Mouse (Mus musculus) forebrain, embryonic 14.5 days (tissue): ENCODE measurements around the gene Hand2. TPM values are rescaled to one million over a fixed set of nuclear protein-coding genes. Genes with fewer than 3 reads are reported as not detected.

Experiments
- ATAC-seq: fragments of 200-750 bp; cut with Nextera tagmentation; 2 replicates; pipeline ENCODE4 v1.8.0; 2017; ENCODE audit warnings: mild to moderate bottlenecking, moderate library complexity
- DNase-seq: peaks from one replicate; pipeline ENCODE4 v3.0.0-alpha.2; 2015; ENCODE audit warnings: low spot score
- H3K27ac ChIP-seq: fragments of 300-500 bp; sonication (generic); 2 replicates; pipeline ENCODE4 v1.5.1; 2014; ENCODE audit warnings: low read depth, mild to moderate bottlenecking, control low read depth, low read length, moderate library complexity
- H3K27me3 ChIP-seq: fragments of 300-500 bp; sonication (generic); replicated peaks from 2 replicates; pipeline ENCODE4 v1.6.1; 2014; ENCODE audit warnings: low read length, control low read depth, mixed read lengths; ENCODE audit not compliant: control insufficient read depth, insufficient read depth
- H3K36me3 ChIP-seq: fragments of 300-500 bp; sonication (generic); 2 replicates; pipeline ENCODE4 v1.6.1; 2014; ENCODE audit warnings: low read length, control low read depth; ENCODE audit not compliant: control insufficient read depth, insufficient read depth
- H3K4me1 ChIP-seq: fragments of 300-500 bp; sonication (generic); 2 replicates; pipeline ENCODE4 v1.6.1; 2014; ENCODE audit warnings: antibody characterized with exemption, low read length, control low read depth; ENCODE audit not compliant: control insufficient read depth, insufficient read depth
- H3K4me2 ChIP-seq: fragments of 300-500 bp; sonication (generic); 2 replicates; pipeline ENCODE4 v1.6.1; 2014; ENCODE audit warnings: mild to moderate bottlenecking, control low read depth, low read length
- H3K4me3 ChIP-seq: fragments of 300-500 bp; sonication (generic); 2 replicates; pipeline ENCODE4 v1.5.1; 2014; ENCODE audit warnings: low read depth, low read length, control low read depth
- H3K9ac ChIP-seq: fragments of 300-500 bp; sonication (generic); 2 replicates; pipeline ENCODE4 v1.6.1; 2014; ENCODE audit warnings: mild to moderate bottlenecking, low read length, control low read depth, moderate library complexity
- H3K9me3 ChIP-seq: fragments of 300-500 bp; sonication (generic); replicated peaks from 2 replicates; pipeline ENCODE4 v1.6.1; 2016; ENCODE audit warnings: low read length, control low read depth, mixed read lengths; ENCODE audit not compliant: control insufficient read depth
- WGBS: fragments of 180-500 bp; shearing (Covaris S2); extraction: QIAGEN DNeasy Blood & Tissue Kit; methylation state at CpG from one replicate; pipeline ENCODE4 v1.1.7; 2014; 5-methylcytosine and 5-hydroxymethylcytosine counted together
- polyA plus RNA-seq: library from polyadenylated mRNA; unstranded; fragments of >200 nt; fragmentation: Nextera tagmentation; extraction: Ambion mirVana; gene quantifications from 2 replicates; pipeline ENCODE4 v1.2.1, GENCODE M21; 2014

The Hand2 gene
- polyA plus RNA-seq, 1 experiment from 2014 or later: not detected

- Histone ChIP-seq H3K27ac (no peak overlapping the region), H3K27me3 (peaks cover 83% of the 10 kb centered on the region), H3K9me3 (no peaks in the 10 kb centered on the region), H3K36me3 (no peaks in the 10 kb centered on the region), H3K9ac (no peak overlapping the region), H3K4me3 (no peak overlapping the region), H3K4me2 (no peak overlapping the region), H3K4me1 (no peaks in the 10 kb centered on the region)
- WGBS: 3% methylated on average over 10 of the region's 10 CpGs
- ATAC-seq: no peak
- no peak for DNase-seq
Measured at GRCm38 (mm10) chr8:57313583-57313982, 7.2 kb upstream of the Hand2 start.

- H3K9me3 ChIP-seq: no peaks in the 10 kb centered on the region
- H3K27ac ChIP-seq: no peak overlapping the region
- H3K4me2 ChIP-seq: no peak overlapping the region
- ATAC-seq (no peak; the same call in 1 of the 2 replicates), DNase-seq (no peak)
- no peaks in the 10 kb centered on the region for H3K36me3 ChIP-seq
- peaks cover 83% of the 10 kb centered on the region for H3K27me3 ChIP-seq
- no peak overlapping the region for H3K4me3 ChIP-seq
- WGBS: under 1% methylated on average over 10 of the region's 10 CpGs
- H3K4me1 ChIP-seq: no peaks in the 10 kb centered on the region
- H3K9ac ChIP-seq: no peak overlapping the region
Measured at GRCm38 (mm10) chr8:57314216-57314615, 6.6 kb upstream of the Hand2 start.

GRCm38 (mm10) chr8:57315471-57315870 is 5.3 kb upstream of the Hand2 start:
- Histone ChIP-seq H3K27me3 (peaks cover 84% of the 10 kb centered on the region), H3K36me3 (no peaks in the 10 kb centered on the region), H3K4me1 (no peaks in the 10 kb centered on the region), H3K27ac (no peak overlapping the region), H3K4me3 (no peak overlapping the region), H3K9ac (no peak overlapping the region), H3K9me3 (no peaks in the 10 kb centered on the region), H3K4me2 (no peak overlapping the region)
- WGBS: 4% methylated on average over 3 of the region's 3 CpGs
- DNase-seq (no peak), ATAC-seq (no peak)

GRCm38 (mm10) chr8:57317107-57317506 is 3.7 kb upstream of the Hand2 start:
- H3K27me3 ChIP-seq: peaks cover 88% of the 10 kb centered on the region
- no peak overlapping the region for H3K4me3 ChIP-seq
- H3K9ac ChIP-seq: no peak overlapping the region
- H3K4me1 ChIP-seq: peaks cover 10% of the 10 kb centered on the region
- no peaks in the 10 kb centered on the region for H3K36me3 ChIP-seq
- DNase-seq: no peak
- no peak for ATAC-seq
- H3K9me3 ChIP-seq: no peaks in the 10 kb centered on the region
- no peak overlapping the region for H3K27ac ChIP-seq
- H3K4me2 ChIP-seq: no peak overlapping the region

GRCm38 (mm10) chr8:57317890-57318480 is 2.8 kb upstream of the Hand2 start:
- peaks cover 88% of the 10 kb centered on the region for H3K27me3 ChIP-seq
- no peak overlapping the region for H3K27ac ChIP-seq
- ATAC-seq (no peak), DNase-seq (no peak)
- no peaks in the 10 kb centered on the region for H3K36me3 ChIP-seq
- H3K4me1 ChIP-seq: peaks cover 10% of the 10 kb centered on the region
- H3K4me2 ChIP-seq: no peak overlapping the region
- 2% methylated on average over 5 of the region's 5 CpGs for WGBS
- no peaks in the 10 kb centered on the region for H3K9me3 ChIP-seq
- no peak overlapping the region for H3K4me3 ChIP-seq
- no peak overlapping the region for H3K9ac ChIP-seq

GRCm38 (mm10) chr8:57319092-57319980 is 1.4 kb upstream of the Hand2 start:
- Histone ChIP-seq H3K9ac (no peak overlapping the region), H3K4me2 (no peak overlapping the region), H3K4me1 (peaks cover 10% of the 10 kb centered on the region), H3K27ac (no peak overlapping the region), H3K9me3 (no peaks in the 10 kb centered on the region), H3K27me3 (peaks cover 86% of the 10 kb centered on the region), H3K36me3 (no peaks in the 10 kb centered on the region), H3K4me3 (no peak overlapping the region)
- no peak for ATAC-seq
- DNase-seq: peak; percentile 16
- under 1% methylated on average over 17 of the region's 17 CpGs for WGBS

- WGBS: 1% methylated on average over 22 of the region's 22 CpGs
- no peak overlapping the region for H3K4me3 ChIP-seq
- peak; percentile 23 for DNase-seq
Measured at GRCm38 (mm10) chr8:57319981-57320585, 700 bp upstream of the Hand2 start.

GRCm38 (mm10) chr8:57321898-57322895 is 1.4 kb downstream of the Hand2 start:
- H3K9ac ChIP-seq: no peak overlapping the region; the same call in 1 of the 2 replicates
- H3K27ac ChIP-seq: no peak overlapping the region
- peaks cover 10% of the 10 kb centered on the region for H3K4me1 ChIP-seq
- no peaks in the 10 kb centered on the region for H3K9me3 ChIP-seq
- DNase-seq (no peak), ATAC-seq (peak; percentile 42)
- H3K27me3 ChIP-seq: peaks cover 83% of the 10 kb centered on the region
- peak overlapping the region; percentile 51 for H3K4me2 ChIP-seq
- H3K4me3 ChIP-seq: peak overlapping the region; percentile 26
- under 1% methylated on average over 64 of the region's 64 CpGs for WGBS
- H3K36me3 ChIP-seq: no peaks in the 10 kb centered on the region

More at GRCm38 (mm10) chr8:57319981-57320585, 700 bp upstream of the Hand2 start:
- H3K4me2 ChIP-seq: no peak overlapping the region
- no peak overlapping the region for H3K9ac ChIP-seq
- H3K36me3 ChIP-seq: no peaks in the 10 kb centered on the region
- H3K9me3 ChIP-seq: no peaks in the 10 kb centered on the region
- H3K4me1 ChIP-seq: peaks cover 10% of the 10 kb centered on the region
- H3K27ac ChIP-seq: no peak overlapping the region
- no peak for ATAC-seq
- H3K27me3 ChIP-seq: peaks cover 86% of the 10 kb centered on the region
